Mouse (Mus musculus): ENCODE results near the gene Cd3g.

GRCm38 (mm10) chr9:44986242-44986781 lies 6.1 kb upstream of the Cd3g start:
- TF ChIP-seq TAL1 (conservative IDR thresholded peaks at IDR 0.05; ENCODE audit: low read depth, low read length) = no peak
- no peak for TF ChIP-seq GATA1 (IDR thresholded peaks at IDR 0.05; ENCODE audit: borderline replicate concordance, low read length)
